Comparison of ENCODE assay signal across 8 mouse cellular contexts in genomic region chr19:18670608-18671007, GRCm38 (mm10). TPM values are rescaled to one million over a fixed set of nuclear protein-coding genes. Genes with fewer than 3 reads are reported as not detected.
A peak's percentile ranks its signal among the peaks of the same experiment; 100 is the strongest.
DNase-seq lines count a peak whose midpoint lies in the region; ATAC-seq lines count a peak whose summit lies in the region.

Carnmt1 (plus strand) TSS chr19:18670764.

- peak within 1 kb of the TSS; percentile 62 for H3K27ac ChIP-seq in hindbrain, embryonic 11.5 days (ENCODE audit: low read depth, low read length)

- no peaks in the 10 kb centered on the region for H3K9me3 ChIP-seq in hindbrain, embryonic 11.5 days (ENCODE audit: control insufficient read depth, low read length)

- peak; percentile 99 for DNase-seq in Muller cell, postnatal 12 days (ENCODE audit: inconsistent ontology term)
- peak; percentile 99 for DNase-seq in cerebellum, adult 9-11 months
- DNase-seq in frontal cortex, adult 2 months (ENCODE audit: extremely low spot score in 1 of 2, low spot score in 1 of 2) = peak; percentile 96 to 98
- DNase-seq in hindbrain, embryonic 11.5 days (ENCODE audit: low spot score) = peak; percentile 99
- peak; percentile 98 for DNase-seq in layer of hippocampus, postnatal 10 days (ENCODE audit: low spot score in 2 of 2)
- peak; percentile 100 for DNase-seq in lung, postnatal 10 days
- DNase-seq in ovary, postnatal 36 days (ENCODE audit: low spot score) = peak; percentile 99
- DNase-seq in thymus, postnatal 25 days = peak; percentile 99

- H3K27me3 ChIP-seq in hindbrain, embryonic 11.5 days (ENCODE audit: control insufficient read depth, insufficient read depth, low read length) = no peaks in the 10 kb centered on the region

- H3K4me3 ChIP-seq in hindbrain, embryonic 11.5 days (ENCODE audit: low read depth, low read length) = peak within 1 kb of the TSS; percentile 75

- ATAC-seq in hindbrain, embryonic 11.5 days (ENCODE audit: low FRiP score) = peak; percentile 97

- no peaks in the 10 kb centered on the region for H3K36me3 ChIP-seq in hindbrain, embryonic 11.5 days (ENCODE audit: control insufficient read depth, insufficient read depth, low read length)

- WGBS in hindbrain, embryonic 11.5 days = under 1% methylated on average over 54 of the region's 58 CpGs

- H3K4me2 ChIP-seq in hindbrain, embryonic 11.5 days (replicated peaks; ENCODE audit: low read depth, low read length) = peak within 1 kb of the TSS; percentile 49

- peaks cover 7% of the 10 kb centered on the region; the same call in 1 of the 2 replicates for H3K4me1 ChIP-seq in hindbrain, embryonic 11.5 days (replicated peaks; ENCODE audit: control insufficient read depth, insufficient read depth, low read length)

- peak within 1 kb of the TSS; percentile 81 for H3K9ac ChIP-seq in hindbrain, embryonic 11.5 days (ENCODE audit: low read depth, low read length)

RNA-seq across cellular contexts. Expression of gene Carnmt1, which starts in this region (rescaled TPM):
- polyA plus RNA-seq in frontal cortex, adult 2 months (2012; rRNA removed) = 7.8 and 8.2 TPM in 2 replicates
- polyA plus RNA-seq in hindbrain, embryonic 11.5 days (2014; fragmentation: Nextera tagmentation; extraction: Ambion mirVana) = 25.1 and 30.9 TPM in 2 replicates
- total RNA-seq in layer of hippocampus, postnatal 10 days (2021) = 10 to 100 TPM; 11.4 to 11.6 TPM

Comparison
In these comparisons a context has a peak if more than half of its experiments do, and no peak if none do; other contexts are left out.
1. Peak in every context shown above with its lines: DNase-seq, ATAC-seq, H3K4me3 ChIP-seq and H3K27ac ChIP-seq.